Mouse (Mus musculus) embryo, embryonic 10 days (tissue): ENCODE results near the gene Mllt6.
A peak's percentile ranks its signal among the peaks of the same experiment; 100 is the strongest.
"Not testable (repeated sequence)": the region's sequence is repeated elsewhere in the genome, so short reads cannot be mapped to it uniquely, and the experiment has no call there.

Experiments used
- DNase-seq: peaks from one replicate; pipeline ENCODE4 v3.0.0-alpha.2; 2015; ENCODE audit warnings: low spot score

The Mllt6 gene

DNA sequence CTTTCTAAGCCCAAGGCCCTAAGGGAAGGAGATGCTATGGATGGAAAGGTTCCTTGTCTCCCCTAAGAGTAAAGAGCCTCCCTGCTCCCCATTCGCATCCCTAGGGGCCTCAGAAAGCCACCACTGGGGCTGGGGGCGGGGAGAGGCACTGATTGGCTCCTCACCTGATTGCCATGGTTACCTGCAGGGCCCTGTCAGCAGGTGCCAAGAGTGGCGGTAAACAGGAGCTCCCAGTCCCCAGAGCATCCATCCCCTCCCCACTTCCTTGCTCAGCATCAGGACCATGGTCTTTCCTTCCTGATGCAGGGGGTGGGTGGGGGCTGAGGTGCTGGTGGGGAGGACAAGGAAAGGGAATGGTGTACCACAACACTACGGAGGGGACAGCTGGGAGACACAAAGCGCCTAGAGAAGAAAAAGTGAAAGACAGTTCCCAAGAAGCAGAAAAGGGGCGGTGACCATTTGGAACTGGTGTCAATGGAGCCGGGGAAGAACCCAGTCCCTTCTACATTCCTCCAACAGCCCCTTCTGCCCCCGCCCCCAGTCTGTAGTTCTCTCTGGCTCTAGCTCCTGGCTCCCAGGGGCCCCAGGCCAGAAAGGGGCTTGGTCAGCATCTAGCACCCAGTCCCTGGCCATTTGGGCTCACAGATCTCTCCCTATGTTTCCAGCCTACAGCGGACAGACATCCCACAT, 32.6 kb downstream of the Mllt6 start:
- no peak for DNase-seq

DNA sequence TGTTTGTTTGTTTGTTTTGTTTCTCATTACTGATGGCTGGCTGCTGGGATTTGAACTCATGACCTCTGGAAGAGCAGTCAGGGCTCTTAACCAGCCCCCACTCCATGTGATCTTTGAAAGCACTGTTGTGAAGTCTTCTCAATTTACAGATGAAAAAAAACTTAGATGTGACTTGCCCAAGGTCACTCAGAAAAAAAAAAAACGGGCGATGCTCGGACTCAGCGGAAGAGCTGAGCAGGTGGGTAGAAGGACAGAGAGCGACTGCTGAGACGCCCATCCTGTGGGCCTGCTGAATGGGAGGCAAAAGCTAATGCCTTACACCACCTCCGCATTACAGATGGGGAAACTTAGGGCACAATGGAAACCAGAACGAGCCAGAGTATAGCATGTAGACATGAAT, 33.5 kb downstream of the Mllt6 start:
- DNase-seq = no peak

DNA sequence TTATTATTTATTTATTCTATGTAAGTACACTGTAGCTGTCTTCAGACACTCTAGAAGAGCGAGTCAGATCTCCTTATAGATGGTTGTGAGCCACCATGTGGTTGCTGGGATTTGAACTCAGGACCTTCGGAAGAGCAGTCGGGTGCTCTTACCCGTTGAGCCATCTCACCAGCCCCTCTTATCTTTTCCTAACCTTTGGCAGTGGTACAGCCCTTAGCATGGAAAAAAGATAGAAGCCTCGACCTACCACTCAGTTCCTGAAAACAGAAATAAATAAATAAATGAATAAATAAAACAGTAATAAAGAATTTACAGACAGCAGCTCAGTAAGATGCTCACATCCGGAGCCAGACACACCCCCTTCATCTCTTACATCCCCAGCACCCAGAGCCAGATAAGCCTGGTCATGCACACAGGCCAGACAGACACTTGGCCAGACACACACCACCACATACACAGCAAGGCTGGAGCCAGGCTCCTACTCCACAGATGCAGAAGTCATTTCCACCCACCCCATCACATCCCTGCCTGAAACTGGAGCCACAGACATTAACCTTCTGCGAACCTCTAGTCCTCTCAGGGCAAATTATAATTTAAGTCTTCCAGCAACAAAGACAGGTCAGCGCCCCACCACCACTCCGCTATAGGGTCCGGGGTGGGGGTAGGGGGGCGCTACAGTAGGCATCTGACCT, 34.1 kb downstream of the Mllt6 start:
- no peak for DNase-seq

DNA sequence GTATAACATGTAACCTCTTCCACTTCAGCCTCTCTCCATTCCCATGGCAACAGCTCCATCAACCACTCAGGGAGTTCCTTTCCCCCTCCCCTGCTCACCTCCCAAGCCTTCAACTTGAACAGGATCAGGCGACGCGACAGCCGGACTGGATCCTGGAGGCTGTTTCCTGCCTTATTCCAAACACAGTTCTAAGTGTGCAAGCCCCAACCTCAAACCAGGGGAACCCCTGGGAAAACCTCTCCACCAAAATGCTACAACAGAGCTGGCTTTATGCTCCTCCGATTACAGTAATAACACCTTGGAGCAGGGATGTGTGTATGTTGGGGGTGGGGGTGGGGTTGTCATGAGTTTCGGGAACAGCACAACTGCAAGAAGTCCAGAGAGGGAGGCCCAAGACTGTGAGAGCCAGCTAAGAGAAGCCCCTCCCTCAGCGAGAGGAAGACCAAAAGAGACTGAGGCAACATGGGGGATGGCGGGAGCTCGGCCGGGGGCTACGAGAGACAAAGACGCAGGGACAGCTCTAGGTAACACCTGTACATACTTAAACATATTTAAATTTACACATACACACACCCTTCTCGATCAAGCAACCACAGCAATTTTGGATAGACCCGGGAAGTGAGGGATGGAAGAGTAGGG, 34.8 kb downstream of the Mllt6 start:
- DNase-seq = peak; percentile 70

DNA sequence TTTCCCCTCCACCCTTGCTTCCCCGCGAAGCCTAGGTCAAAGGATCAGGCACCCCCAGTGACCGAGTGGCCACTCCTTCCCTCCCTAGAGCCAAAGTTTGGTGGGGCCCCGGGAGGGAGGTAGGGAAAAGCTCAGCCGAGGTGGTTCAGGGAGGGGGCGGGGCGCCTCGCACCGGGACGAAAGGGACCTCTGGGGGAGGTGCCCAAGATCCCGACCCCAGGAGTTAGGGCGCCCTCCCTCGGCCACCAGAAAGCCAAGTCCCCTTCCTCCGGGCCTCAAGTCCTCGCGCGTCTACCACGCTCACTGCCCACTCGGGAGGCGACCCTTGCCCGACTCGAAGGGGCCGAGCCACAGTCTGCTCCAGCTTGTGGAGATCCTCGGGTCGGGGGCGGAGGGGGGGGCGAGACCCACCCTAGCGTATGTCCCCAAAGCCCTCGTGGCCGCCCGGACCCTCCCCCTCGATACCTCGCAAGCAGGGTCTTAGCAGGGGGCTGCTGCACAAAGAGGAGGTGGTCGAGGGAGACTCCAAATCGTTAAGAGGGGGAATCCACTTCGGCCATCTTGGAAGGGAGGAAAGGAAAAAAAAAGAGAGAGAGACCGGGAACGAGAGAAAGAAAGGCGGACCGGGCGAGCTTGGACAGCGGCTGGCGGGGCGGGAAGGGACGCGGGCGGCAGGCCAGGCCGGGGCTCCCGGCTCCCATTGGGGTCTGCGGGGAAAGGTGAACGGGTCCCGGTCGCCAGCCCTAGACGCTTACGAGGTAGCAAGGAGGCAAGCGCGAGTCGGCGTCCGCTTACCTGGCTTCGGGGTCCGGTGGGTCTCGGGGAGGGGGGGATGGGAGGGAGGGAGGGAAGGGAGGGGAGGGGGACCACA, 35.8 kb downstream of the Mllt6 start:
- DNase-seq = peak; percentile 83

DNA sequence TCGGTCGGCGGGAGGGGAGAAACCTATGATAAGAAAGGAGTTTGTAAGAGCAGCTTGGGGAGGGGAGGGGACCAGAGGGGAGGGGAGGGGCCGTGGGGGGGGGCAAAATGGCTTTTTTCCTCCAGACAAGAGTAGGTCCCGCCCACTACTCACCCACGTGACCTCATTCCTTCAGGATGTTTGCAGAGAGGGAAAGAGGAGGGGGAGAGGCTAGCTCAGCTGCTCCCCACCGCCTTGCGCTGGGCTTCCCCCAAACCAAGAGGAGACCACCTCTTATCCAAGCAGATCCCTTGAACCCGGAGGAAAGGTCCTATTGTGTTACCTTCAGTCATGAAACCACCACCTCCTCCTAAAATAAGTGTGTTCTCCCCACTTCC, 36.4 kb downstream of the Mllt6 start:
- DNase-seq = peak; percentile 98

DNA sequence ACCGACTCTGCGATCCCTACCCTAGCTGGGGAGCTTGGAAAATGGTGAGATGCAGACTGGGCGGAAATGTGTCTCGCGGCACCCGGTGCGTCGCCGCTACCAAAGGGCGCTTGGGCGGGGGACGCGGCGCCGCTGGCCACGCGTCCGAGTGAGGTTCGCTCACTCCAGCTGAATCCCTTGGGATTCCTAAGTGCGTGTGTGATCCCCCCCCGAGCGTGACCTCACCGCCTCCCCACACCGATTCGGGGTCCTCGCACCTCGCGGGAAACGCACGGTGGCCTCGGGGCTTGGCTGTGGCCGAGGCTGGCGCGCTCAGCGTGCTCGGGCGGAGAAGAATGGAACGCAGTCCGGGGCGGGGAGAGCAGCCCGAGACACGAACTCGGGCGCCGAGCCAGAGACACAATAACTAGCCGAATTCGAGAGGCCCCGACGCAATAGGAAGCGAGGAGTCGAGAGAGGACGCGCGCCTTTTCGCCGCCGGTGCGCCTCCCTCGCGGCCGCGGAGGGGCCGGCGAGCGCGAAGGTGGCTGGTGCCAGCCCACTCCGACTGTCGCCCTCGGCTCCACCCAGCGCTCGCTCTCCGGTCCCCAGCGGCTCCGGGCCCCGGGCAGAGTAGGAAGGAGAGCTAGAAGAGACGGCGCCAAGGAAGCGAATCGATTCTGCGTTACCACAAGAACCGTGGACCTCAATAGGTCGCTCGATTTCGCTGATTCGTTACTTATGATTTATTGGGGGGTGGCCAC, 37.0 kb downstream of the Mllt6 start, which contains the start of gene Pcgf2:
TSS of gene Pcgf2 (minus strand) at position 495 of the 743 bp plus-strand sequence.
- DNase-seq = peak; percentile 75

DNA sequence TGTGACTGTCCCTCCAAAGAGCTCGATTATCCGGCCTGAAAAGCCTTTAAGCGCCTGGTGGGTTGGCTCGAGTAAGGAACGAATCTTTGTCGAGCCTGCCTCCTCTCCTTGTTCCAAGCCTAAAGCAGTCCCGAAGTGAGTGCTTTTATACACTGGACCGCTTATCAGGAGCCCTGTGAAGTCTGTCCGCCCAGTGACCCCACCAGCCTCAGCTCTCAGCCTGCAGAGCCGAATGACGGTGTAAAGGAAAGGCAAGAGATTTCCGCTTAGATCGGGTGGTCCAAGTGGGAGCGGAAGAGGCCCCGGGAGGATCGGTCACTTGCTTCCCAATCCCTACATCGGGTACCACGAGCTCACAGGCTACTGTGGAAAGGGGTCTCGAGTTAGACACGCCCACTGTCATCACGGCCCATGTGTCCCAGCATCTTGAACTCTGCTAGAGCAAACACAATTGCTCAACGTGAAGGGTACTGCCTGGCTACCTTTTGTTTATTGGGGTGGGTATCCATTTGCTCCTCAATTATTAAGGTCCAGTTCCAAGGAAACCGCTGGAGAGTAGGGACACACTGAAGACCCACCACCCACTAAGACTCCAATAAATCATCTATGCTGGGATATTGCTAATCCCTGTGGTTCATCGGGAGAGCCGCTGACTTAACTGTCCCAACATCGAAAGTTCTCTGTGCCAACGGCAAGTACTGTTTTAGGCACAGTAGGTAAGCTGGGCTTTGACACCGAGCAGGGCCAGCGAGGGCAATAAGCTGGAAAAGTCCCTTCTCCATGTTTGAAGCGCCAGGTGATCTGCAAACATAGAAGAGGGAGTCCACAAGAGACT, 37.7 kb downstream of the Mllt6 start:
- DNase-seq = peak; percentile 68

DNA sequence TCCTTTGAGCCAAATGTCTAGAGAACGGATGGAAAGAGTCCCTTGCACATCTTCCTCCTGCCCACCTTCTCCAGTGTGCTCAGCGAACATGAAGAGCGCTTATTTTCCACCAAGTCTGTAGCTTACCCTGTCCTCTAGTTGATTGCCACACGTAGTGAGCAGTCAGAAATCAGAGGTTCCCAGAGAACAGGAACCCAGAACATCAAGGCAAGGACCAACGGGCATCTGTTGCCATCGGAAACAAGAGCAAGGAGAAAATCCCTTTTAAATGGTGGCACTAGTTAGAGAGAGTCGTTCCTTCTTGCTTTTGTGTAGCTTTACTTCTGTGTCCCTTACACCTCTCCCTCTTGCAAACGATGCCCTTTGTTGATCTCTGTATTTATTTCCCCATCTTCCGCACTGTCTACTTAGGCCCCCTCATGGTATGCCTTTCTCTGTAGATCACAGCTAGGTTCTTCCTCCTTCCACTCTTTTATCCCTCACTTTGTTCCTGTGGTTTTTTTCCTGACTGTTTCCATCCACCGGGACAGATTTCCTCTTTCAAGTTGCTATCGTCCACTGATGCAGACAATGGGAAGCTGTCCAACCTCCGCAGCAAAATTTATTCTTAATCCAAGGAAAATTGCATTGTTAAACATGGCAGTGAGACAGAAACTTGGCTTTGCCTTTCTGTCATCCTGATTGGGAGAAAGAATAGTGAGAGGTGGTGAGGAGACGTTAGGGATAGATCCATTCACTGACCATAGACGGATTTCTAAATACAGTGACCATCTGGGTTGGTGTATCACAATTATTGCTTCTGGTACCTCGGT, 38.6 kb downstream of the Mllt6 start:
- no peak for DNase-seq

DNA sequence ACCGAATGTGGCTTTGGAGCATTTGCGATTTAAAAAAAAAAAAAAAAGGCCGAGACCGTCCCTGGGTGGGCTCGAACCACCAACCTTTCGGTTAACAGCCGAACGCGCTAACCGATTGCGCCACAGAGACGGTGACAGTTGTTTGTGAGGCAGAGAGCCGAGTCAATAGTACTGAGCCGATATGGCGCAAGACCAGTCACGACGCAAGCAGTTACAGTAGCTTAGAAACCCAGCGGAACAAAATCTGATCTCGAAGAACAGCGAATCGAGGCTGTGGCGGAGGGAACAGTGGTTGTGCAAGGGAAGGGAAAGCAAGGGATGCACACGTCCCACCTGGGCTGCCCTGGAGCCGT, 39.2 kb downstream of the Mllt6 start:
- DNase-seq = peak; percentile 92

DNA sequence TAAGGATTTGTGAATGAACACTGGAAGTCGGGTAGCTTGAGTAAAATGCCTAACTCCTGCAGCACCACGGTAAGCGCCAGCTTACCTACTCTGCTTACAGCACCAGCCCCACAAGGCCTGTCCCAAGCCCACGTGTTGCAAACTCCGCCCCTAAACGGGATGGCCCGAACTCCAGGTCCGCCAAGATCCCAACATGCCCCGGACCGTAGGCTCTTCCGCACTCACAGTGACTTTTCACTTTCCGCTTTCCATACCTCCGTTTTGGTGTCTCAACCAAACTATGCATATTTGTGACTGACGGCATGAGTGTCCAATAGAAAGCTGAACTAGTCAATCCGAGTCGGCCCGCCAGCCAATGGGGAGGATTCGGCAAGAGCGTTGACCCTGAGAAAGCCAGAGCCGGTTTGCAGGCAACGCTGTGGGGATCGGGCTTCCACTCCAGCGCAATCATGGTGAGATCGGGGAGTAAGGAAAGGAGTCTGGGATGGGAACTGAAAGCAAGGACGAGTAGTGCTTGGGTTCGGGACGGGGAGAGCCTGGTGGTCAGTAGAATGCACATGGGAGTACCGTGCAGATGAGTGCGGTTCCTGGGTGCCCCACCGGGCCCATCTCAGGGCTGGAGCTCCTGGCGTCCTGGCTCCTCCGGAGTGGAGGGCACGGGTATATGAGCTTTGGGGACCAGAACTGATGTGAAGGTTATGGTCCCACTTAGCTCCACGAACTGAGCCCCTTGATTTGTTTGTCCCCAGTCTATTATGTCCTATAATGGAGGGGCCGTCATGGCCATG, 40.0 kb downstream of the Mllt6 start, which contains the start of gene Psmb3:
TSS of gene Psmb3 (plus strand) at position 361 of the 788 bp plus-strand sequence.
- DNase-seq = peak; percentile 100

DNA sequence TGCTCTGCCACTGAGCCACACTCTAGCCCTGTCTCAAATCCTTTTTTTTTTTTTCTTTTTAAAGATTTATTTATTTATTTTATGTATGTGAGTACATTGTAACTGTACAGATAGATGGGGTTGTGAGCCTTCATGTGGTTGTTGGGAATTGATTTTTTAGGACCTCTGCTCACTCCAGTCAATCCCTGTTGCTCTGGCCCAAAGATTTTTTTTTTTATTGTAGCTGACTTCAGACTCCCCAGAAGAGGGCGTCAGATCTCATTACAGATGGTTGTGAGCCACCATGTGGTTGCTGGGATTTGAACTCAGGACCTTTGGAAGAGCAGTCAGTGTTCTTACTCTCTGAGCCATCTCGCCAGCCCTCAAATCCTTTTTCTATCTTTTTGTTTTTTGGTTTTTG, 46.9 kb downstream of the Mllt6 start:
- not testable (repeated sequence) for DNase-seq

DNA sequence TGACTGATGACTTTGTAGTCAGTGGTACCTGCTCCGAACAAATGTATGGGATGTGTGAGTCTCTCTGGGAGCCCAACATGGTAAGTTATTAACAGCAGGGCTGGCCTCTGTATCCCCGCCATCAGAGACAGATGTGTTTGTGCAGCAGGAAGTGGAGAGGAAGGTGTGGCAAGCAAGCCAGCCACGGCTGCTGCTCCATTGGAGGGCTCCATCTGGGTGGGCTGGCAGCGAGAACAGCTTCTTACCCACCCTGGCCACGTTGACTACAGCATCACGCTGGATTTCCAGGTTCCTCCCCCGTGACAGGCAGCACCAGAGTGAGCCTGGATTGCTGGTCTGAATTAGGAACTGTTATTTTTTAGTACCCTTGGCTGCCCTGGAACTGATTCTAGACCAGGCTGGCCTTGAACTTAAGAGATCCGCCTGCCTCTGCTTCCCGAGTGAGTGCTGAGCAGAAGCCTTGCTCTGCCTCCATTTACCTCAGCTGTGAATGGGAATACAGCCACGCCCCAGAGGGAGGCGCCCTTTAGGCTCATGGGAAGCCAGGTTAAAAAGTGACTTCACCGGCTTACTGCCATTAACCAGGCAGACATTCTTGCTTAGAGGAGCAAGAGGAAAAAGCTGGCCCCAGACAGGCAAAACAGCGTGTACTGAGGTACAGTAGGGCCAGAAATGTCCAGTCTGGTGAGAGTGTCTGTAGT, 48.1 kb downstream of the Mllt6 start:
- no peak for DNase-seq

DNA sequence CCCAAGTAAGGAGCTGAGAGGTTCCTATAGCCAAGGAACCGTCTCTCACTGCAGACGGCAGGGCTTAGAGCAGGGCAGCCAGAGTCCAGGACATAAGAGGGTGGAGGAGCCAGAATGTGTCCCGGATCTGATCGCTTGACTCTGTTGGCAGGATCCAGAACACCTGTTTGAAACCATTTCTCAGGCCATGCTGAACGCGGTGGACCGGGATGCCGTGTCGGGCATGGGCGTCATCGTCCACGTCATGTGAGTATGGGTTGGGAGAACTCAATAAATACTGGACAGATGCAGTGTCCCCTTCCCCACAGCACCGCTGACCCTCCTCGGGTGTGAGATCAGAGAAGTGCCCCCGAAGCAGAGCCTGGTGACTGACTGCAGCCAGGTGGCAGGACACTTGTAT, 49.1 kb downstream of the Mllt6 start:
- DNase-seq = no peak

DNA sequence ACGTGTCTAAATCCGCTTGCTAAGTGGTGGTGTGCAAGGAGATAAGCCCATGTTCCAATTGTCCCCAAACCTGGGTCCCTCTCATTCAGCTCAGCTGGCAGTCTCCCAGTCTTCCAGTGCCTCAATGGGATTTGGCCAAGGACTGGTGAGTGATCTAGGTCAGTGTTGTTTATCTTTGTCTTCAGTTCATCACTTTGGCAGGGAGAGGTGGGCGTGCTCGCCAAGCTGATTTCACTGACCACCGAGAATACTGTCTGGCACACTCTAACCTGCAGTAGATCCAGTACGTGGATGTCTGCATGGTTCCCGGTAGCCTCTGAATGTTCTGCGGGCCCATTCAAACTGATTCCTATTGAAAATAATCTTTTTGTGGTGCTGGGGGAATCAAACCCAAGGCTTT, 50.7 kb downstream of the Mllt6 start:
- no peak for DNase-seq

DNA sequence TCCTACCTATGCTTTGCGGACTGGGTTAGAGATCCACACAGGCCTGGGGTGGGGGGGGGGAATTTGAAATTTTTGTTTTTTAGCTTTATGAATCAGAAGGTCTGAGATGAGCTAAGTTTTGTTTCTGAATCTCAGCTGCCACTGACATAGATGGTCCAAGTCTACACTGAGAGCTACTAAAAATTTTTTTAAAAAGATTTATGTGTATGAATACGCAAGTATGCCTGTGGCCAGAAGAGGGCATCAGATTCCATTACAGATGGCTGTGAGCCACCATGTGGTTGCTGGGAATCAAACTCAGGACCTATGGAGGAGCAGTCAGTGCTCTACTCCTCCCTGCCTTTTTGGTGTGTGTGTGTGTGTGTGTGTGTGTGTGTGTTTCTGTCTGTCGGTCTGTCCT, 51.1 kb downstream of the Mllt6 start:
- DNase-seq = no peak

DNA sequence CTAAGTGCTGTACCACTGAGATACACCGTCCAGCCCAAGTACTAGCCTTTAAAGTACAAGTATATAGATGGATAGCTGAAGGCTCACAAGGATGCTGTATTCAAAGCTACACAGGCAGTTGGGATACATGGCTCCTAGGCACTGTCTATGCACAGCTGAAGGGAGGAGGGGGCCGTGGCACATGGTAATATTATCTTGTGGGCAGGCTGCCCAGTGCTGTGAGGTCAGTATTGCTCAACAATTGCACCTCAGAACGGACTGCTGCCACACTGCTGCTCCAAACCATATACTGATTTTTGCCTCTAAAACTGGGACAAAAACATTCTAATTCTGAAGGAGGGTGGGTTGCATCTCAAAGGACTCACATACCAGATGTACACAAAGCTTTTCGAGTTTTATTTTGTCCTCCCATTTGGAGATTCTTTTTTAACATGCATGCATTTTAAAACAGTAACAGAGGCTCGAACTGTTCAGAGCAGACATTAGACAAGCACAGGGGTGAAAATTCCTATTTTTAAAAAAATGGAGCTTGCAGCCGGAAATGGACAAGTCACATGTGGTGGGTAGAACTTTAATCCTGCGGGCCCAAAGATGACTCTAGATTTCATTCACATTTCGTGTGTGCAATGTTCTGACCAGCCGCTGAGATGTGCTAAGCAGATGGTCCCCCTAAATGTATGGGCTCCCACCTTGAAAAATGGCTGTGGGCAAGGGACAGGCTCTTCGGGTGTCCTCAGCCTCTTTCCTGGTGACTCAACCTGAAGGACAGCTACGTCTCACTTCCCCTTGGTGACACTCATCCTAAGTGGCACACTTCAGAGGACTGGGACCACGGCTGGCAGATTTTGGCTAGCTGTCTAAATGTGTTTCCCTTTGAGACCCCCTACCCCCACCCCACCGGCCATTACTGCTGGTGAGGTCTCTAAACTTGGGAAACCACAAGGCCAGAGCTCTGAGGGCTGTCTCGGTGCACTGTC, 51.9 kb downstream of the Mllt6 start:
- no peak for DNase-seq
